22 mouse cellular contexts compared by ENCODE assay signal in genomic region chr3:130052116-130052515, GRCm38 (mm10). TPM values are rescaled to one million over a fixed set of nuclear protein-coding genes. Genes with fewer than 3 reads are reported as not detected.
DNase-seq lines count a peak whose midpoint lies in the region; ATAC-seq lines count a peak whose summit lies in the region.
"Had no signal": no experiment of that assay in that cellular context is flagged by ENCODE, and none has a peak within 500 bp of the region (broad histone marks: within the 10 kb centered on the region; RNA-seq: fewer than 3 reads in every experiment).

No protein-coding gene starts in this region.

- H3K4me2 ChIP-seq in forebrain, embryonic 15.5 days (replicated peaks) = no peak overlapping the region
- no peak overlapping the region for H3K4me2 ChIP-seq in forebrain, embryonic 13.5 days
- no peak overlapping the region; the same call in 1 of the 2 replicates for H3K4me2 ChIP-seq in heart, embryonic 16.5 days (ENCODE audit: low read depth, low read length)
- no peak overlapping the region for H3K4me2 ChIP-seq in limb, embryonic 12.5 days
- H3K4me2 ChIP-seq: limb, embryonic 15.5 days; liver, embryonic 15.5 days; stomach, embryonic 15.5 days had no signal

- H3K9ac ChIP-seq in forebrain, embryonic 15.5 days (replicated peaks) = no peak overlapping the region
- H3K9ac ChIP-seq in forebrain, embryonic 13.5 days = no peak overlapping the region
- H3K9ac ChIP-seq in heart, embryonic 16.5 days (ENCODE audit: low read length) = no peak overlapping the region
- no peak overlapping the region for H3K9ac ChIP-seq in limb, embryonic 12.5 days (replicated peaks)
- H3K9ac ChIP-seq: limb, embryonic 15.5 days; liver, embryonic 15.5 days; stomach, embryonic 15.5 days had no signal

- intact Hi-C loops in heart, postnatal 36 days (cut with DNase I) = loop anchor here (10.0 kb wide), 1 partner anchor 1513 kb away; the partner anchor contains the start of gene Papss1
- intact Hi-C loops in left cerebral cortex, postnatal 10 days (cut with DNase I) = no loop called here

- peaks cover 8% of the 10 kb centered on the region for H3K4me1 ChIP-seq in forebrain, embryonic 15.5 days
- peaks cover 16% of the 10 kb centered on the region for H3K4me1 ChIP-seq in forebrain, embryonic 13.5 days
- peaks cover 46% of the 10 kb centered on the region for H3K4me1 ChIP-seq in heart, embryonic 16.5 days (ENCODE audit: control insufficient read depth, insufficient read depth, low read length)
- peaks cover 19% of the 10 kb centered on the region; the same call in 1 of the 2 replicates for H3K4me1 ChIP-seq in limb, embryonic 12.5 days (replicated peaks)
- peaks cover 20% of the 10 kb centered on the region for H3K4me1 ChIP-seq in limb, embryonic 10.5 days

- 0 out of 2 replicates have a peak, but pooled peaks have one; percentile 23 for ATAC-seq in forebrain, embryonic 15.5 days (replicated peaks)
- no peak for ATAC-seq in forebrain, embryonic 13.5 days
- no peak for ATAC-seq in heart, embryonic 16.5 days (replicated peaks; ENCODE audit: extremely low read depth, insufficient read depth, low FRiP score)
- ATAC-seq in limb, embryonic 12.5 days (ENCODE audit: insufficient number of reproducible peaks, insufficient read depth, low FRiP score, low TSS enrichment, low read depth) = 0 out of 2 replicates have a peak, but pooled peaks have one; percentile 47
- ATAC-seq: CD4-positive, CD25-positive, alpha-beta regulatory T cell, adult 4 months; forebrain, embryonic 14.5 days; intestine, postnatal 0 days had no signal

- H3K9me3 ChIP-seq in forebrain, embryonic 15.5 days = no peaks in the 10 kb centered on the region
- no peaks in the 10 kb centered on the region for H3K9me3 ChIP-seq in forebrain, embryonic 13.5 days (replicated peaks)
- H3K9me3 ChIP-seq in heart, embryonic 16.5 days (replicated peaks; ENCODE audit: control insufficient read depth, low read length) = no peaks in the 10 kb centered on the region
- H3K9me3 ChIP-seq in limb, embryonic 12.5 days = no peaks in the 10 kb centered on the region
- no peaks in the 10 kb centered on the region for H3K9me3 ChIP-seq in limb, embryonic 10.5 days (replicated peaks)
- H3K9me3 ChIP-seq: limb, embryonic 15.5 days; liver, embryonic 15.5 days; stomach, embryonic 15.5 days had no signal

- no peak overlapping the region for H3K4me3 ChIP-seq in forebrain, embryonic 15.5 days
- H3K4me3 ChIP-seq in forebrain, embryonic 13.5 days = no peak overlapping the region
- no peak overlapping the region for H3K4me3 ChIP-seq in heart, embryonic 16.5 days (ENCODE audit: low read length)
- no peak overlapping the region for H3K4me3 ChIP-seq in limb, embryonic 12.5 days (replicated peaks)
- no peak overlapping the region for H3K4me3 ChIP-seq in limb, embryonic 10.5 days
- H3K4me3 ChIP-seq: erythroblast, embryonic 14.5 days; limb, embryonic 15.5 days; liver, embryonic 15.5 days; stomach, embryonic 15.5 days had no signal

- H3K36me3 ChIP-seq in forebrain, embryonic 15.5 days = no peaks in the 10 kb centered on the region
- no peaks in the 10 kb centered on the region; the same call in 1 of the 2 replicates for H3K36me3 ChIP-seq in forebrain, embryonic 13.5 days (ENCODE audit: poor library complexity, severe bottlenecking)
- no peaks in the 10 kb centered on the region for H3K36me3 ChIP-seq in heart, embryonic 16.5 days (ENCODE audit: control insufficient read depth, insufficient read depth)
- peaks cover 22% of the 10 kb centered on the region for H3K36me3 ChIP-seq in limb, embryonic 12.5 days
- H3K36me3 ChIP-seq in limb, embryonic 10.5 days = peaks cover 42% of the 10 kb centered on the region
- H3K36me3 ChIP-seq: liver, embryonic 15.5 days had no signal

- H3K27me3 ChIP-seq in forebrain, embryonic 15.5 days = no peaks in the 10 kb centered on the region
- H3K27me3 ChIP-seq in forebrain, embryonic 13.5 days = no peaks in the 10 kb centered on the region
- no peaks in the 10 kb centered on the region for H3K27me3 ChIP-seq in heart, embryonic 16.5 days (ENCODE audit: control insufficient read depth, insufficient read depth, low read length)
- H3K27me3 ChIP-seq in limb, embryonic 12.5 days = no peaks in the 10 kb centered on the region
- no peaks in the 10 kb centered on the region for H3K27me3 ChIP-seq in limb, embryonic 10.5 days (ENCODE audit: low read depth, poor library complexity, severe bottlenecking)
- H3K27me3 ChIP-seq: limb, embryonic 15.5 days; liver, embryonic 15.5 days; stomach, embryonic 15.5 days had no signal

- 89% methylated on average over 8 of the region's 8 CpGs for WGBS in forebrain, embryonic 15.5 days
- 94% methylated on average over 8 of the region's 8 CpGs for WGBS in forebrain, embryonic 13.5 days
- 70% methylated on average over 8 of the region's 8 CpGs for WGBS in heart, embryonic 16.5 days
- WGBS in limb, embryonic 12.5 days = 87% methylated on average over 8 of the region's 8 CpGs
- 88% methylated on average over 8 of the region's 8 CpGs for WGBS in limb, embryonic 10.5 days

- H3K27ac ChIP-seq in forebrain, embryonic 15.5 days (replicated peaks) = no peak overlapping the region
- no peak overlapping the region for H3K27ac ChIP-seq in forebrain, embryonic 13.5 days
- H3K27ac ChIP-seq in heart, embryonic 16.5 days (ENCODE audit: low read length) = peak overlapping the region; percentile 76
- H3K27ac ChIP-seq in limb, embryonic 12.5 days = no peak overlapping the region
- no peak overlapping the region for H3K27ac ChIP-seq in limb, embryonic 10.5 days
- H3K27ac ChIP-seq: limb, embryonic 15.5 days; liver, embryonic 15.5 days; stomach, embryonic 15.5 days had no signal

- DNase-seq in heart, postnatal 36 days = no peak
- no peak for DNase-seq in limb, embryonic 10.5 days (ENCODE audit: low spot score)
- DNase-seq in R1 (ENCODE audit: low read depth, low spot score) = peak; percentile 39
- no peak for DNase-seq in left cerebral cortex, postnatal 10 days (ENCODE audit: extremely low spot score in 1 of 2, low spot score in 2 of 2)
- DNase-seq: adrenal gland, postnatal 36 days; cerebellum, adult 2 months; gastrocnemius, postnatal 14 days; lung, postnatal 36 days; retina, postnatal 1 day; thymus, adult 18-20 months; thymus, postnatal 4 days had no signal

RNA-seq across cellular contexts. Expression of gene Sec24b, which starts 9.2 kb away (rescaled TPM):
- 26.8 and 27.9 TPM in 2 replicates for polyA plus RNA-seq in forebrain, embryonic 15.5 days (2015; fragmentation: Nextera tagmentation; extraction: Ambion mirVana)
- 23.9 and 29.1 TPM in 2 replicates for polyA plus RNA-seq in forebrain, embryonic 13.5 days (2015; fragmentation: Nextera tagmentation; extraction: Ambion mirVana)
- polyA plus RNA-seq in heart, embryonic 16.5 days (2015; fragmentation: Nextera tagmentation; extraction: Ambion mirVana) = 24.7 and 25.8 TPM in 2 replicates
- 10 to 100 TPM; 28.4 to 35.1 TPM for total RNA-seq in heart, postnatal 36 days (2021)
- polyA plus RNA-seq in limb, embryonic 12.5 days (2016; fragmentation: Nextera tagmentation; extraction: Ambion mirVana) = 31.8 and 36.3 TPM in 2 replicates
- 37.8 and 40.5 TPM in 2 replicates for polyA plus RNA-seq in limb, embryonic 10.5 days (2016; fragmentation: Nextera tagmentation; extraction: Ambion mirVana)
- total RNA-seq in left cerebral cortex, postnatal 10 days (2021) = 10 to 100 TPM; 54.3 to 60.6 TPM

Comparison
In these comparisons a context has a peak if more than half of its experiments do, and no peak if none do; other contexts are left out.
1. ATAC-seq: peak in forebrain, embryonic 15.5 days (single experiment) and limb, embryonic 12.5 days (single experiment); none in forebrain, embryonic 13.5 days (single experiment) and heart, embryonic 16.5 days (single experiment).